Mouse (Mus musculus): ENCODE measurements at regions not wholly inside any gene's neighbourhood (a gene's known extent, or its start where the extent isn't known, plus 50 kb on each side); places are given as distances from the start of the nearest gene placed in this dataset.

GRCm38 (mm10) chrX:12511119-12511518 is 76.5 kb upstream of the Atp6ap2 start:
- WGBS, result 77% methylated on average over 3 of the region's 3 CpGs
- Histone ChIP-seq H3K9me3 (no peaks in the 10 kb centered on the region), H3K27me3 (replicated peaks; ENCODE audit: low read depth, poor library complexity, severe bottlenecking) (peaks cover 51% of the 10 kb centered on the region), H3K27ac (replicated peaks) (no peak overlapping the region), H3K36me3 (replicated peaks) (no peaks in the 10 kb centered on the region), H3K4me1 (no peaks in the 10 kb centered on the region), H3K4me3 (no peak overlapping the region)
- no peak for DNase-seq (ENCODE audit: low spot score)

- 87% methylated on average over 3 of the region's 3 CpGs for WGBS
- DNase-seq (ENCODE audit: low spot score), result no peak
- Histone ChIP-seq H3K9me3 (no peaks in the 10 kb centered on the region), H3K27ac (replicated peaks) (no peak overlapping the region), H3K4me3 (no peak overlapping the region), H3K27me3 (replicated peaks; ENCODE audit: low read depth, poor library complexity, severe bottlenecking) (peaks cover 25% of the 10 kb centered on the region), H3K4me1 (no peaks in the 10 kb centered on the region), H3K36me3 (replicated peaks) (no peaks in the 10 kb centered on the region)
Measured at GRCm38 (mm10) chrX:12525044-12525443, 62.6 kb upstream of the Atp6ap2 start.

GRCm38 (mm10) chrX:12530406-12531311 is 56.9 kb upstream of the Atp6ap2 start:
- 68% methylated on average over 6 of the region's 6 CpGs for WGBS
- Histone ChIP-seq H3K4me3 (no peak overlapping the region), H3K27me3 (replicated peaks; ENCODE audit: low read depth, poor library complexity, severe bottlenecking) (peaks cover 14% of the 10 kb centered on the region), H3K4me1 (no peaks in the 10 kb centered on the region), H3K27ac (replicated peaks) (no peak overlapping the region), H3K9me3 (no peaks in the 10 kb centered on the region), H3K36me3 (replicated peaks) (no peaks in the 10 kb centered on the region)
- no peak for DNase-seq (ENCODE audit: low spot score)

Data from embryonic facial prominence, embryonic 10.5 days (tissue).